Mouse (Mus musculus) liver, embryonic 14 days (tissue): ENCODE data around the gene Med4. TPM values are rescaled to one million over a fixed set of nuclear protein-coding genes. Genes with fewer than 3 reads are reported as not detected.

Experiments
- polyA plus RNA-seq: library from polyadenylated mRNA; depleted of rRNA; stranded (reverse); fragments of >200 nt; gene quantifications from 2 replicates; pipeline ENCODE4 v1.2.3, GENCODE M21; 2012; rRNA removed

Med4 gene
- 20.7 and 22.1 TPM in 2 replicates for polyA plus RNA-seq

DNA sequence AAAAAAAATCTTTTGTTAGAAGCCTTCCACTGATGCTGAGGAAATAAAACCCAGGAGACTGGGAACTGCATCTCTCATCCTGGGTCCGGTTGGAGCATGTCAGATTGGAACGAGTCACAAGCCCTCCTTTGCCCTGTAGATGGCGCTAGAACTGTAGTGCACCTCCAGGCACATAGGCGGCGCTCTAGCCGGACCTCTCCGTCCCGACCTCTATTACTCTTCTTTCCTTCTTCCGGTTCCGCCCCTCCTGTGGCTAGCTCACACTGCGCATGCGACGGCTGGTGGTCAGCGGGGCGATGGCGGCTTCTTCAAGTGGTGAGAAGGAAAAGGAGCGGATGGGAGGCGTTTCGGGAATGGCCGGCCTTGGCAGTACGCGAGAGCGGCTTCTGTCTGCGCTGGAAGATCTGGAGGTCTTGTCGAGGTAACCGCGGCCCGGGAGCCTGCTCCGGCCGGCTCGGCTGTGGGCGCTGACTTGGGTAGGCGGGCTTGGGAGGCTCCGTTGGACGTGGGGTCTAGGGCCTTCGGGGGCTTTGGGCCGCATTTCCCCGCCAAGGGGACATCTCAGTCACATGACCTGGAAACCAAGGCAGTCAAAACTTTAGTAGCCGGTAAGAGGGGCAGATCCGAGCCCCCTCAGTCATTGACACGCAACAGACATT is at the start of gene Med4:
Gene Med4 (plus strand): TSS at position 261 of the 659 bp plus-strand sequence.

DNA sequence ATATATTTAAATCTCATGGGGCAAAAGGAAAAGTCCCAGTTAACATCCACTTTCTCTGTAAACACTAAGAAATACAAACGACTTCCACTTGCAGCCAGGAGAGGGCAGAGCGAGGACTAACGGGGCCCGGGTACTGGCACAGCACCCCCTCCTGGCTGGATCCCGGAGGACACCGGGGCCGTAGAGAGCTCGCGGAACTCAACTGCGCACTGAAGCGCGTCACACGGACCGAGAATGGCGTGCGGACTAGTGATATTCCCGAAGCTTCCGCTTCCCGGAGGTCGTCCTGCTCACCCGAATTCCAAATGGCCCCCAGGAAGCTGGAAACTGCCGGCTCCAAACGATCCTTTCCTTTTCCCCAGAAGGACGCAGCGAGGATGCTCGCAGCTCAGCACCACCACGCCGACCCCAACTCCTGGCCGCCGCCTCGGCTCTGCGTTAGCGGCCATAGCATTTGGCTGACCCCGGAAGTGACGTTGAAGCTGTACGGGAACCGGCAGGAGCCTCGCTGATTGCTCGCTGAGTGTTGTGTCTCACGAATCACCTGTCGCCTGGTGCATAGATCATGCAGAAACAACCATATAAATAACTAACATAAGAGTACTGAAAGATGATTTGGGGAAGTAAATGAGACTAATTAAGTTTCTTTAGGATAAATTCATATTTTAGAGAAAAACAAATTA is 15.1 kb downstream of the Med4 start, which contains the start of gene Sucla2:
Gene Sucla2 (plus strand): TSS at position 554 of the 683 bp plus-strand sequence.

DNA sequence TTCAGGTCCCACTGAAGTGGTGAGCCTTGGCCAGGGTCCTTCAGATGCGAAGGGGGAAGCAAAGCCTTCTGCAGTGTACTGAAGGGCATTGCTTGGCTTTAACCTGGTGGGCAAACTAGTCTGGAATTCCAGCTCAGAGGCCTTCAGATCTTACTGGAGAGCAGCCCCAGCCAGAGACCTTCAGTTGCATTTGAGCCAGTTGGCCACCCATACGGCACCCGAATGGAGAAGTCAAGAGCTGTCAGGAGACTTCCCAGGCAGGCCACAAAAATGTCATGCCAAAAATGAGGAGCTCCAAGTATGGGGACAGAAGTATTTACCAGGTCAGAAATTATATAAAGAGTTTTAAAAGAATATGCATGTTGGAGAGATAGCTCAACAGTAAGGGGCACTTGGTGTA is 38.2 kb downstream of the Med4 start, which contains the start of gene Nudt15:
Gene Nudt15 (minus strand): TSS at position 192 of the 400 bp plus-strand sequence.

Other genes with a start within 250 kb of the Med4 start
- gene Rb1, start 184.2 kb upstream of the Med4 start, polyA plus RNA-seq: 14.4 and 16.9 TPM in 2 replicates
- 197 and 237 TPM in 2 replicates for gene Itm2b, start 124.7 kb upstream of the Med4 start, polyA plus RNA-seq
- 24.5 and 26.2 TPM in 2 replicates for gene Sucla2, start 15.3 kb downstream of the Med4 start, polyA plus RNA-seq
- gene Nudt15, start 38.2 kb downstream of the Med4 start, polyA plus RNA-seq: 1.5 and 1.6 TPM in 2 replicates
- gene Gm21750, start 151.2 kb downstream of the Med4 start, polyA plus RNA-seq: not detected in 2 replicates